Mouse (Mus musculus): ENCODE measurements around the gene Aqp5.

Gene Aqp5

DNA sequence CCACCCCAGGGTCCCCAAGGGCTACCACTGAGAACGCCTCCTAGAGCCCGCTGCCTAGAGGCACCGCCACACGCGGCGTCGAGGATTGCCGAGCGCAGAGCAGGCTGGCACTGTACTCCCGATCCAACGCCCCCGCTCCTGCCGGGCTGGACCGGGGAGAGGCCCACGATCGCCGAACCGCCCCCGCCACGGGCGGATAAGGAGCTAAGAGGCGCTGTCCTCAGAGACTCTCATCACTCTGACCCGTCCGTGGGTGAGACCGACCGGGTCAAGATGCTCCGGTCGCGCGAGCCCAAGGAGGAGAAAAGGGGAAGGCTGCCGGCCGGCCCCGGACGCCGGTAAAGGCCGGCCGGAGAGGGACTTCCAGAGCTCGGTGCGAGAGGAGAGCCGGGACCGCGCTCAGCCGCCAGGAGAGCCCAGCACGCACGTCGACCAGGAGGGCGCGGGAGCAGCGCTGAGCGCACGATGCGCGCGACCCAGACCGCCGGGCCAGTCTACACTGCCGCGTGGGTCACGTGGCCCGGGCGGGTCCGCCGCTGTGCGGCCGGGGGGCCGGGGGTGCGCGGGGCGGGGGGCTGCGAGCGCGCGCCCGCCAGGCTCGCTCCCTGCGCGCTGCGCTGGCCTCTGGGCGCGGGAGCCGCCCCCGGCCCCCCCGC is at the start of gene Aqp5:
Aqp5 (plus strand) TSS at position 354 of the 656 bp plus-strand sequence.
- no peak for DNase-seq (ENCODE audit: low spot score in 2 of 2)

DNA sequence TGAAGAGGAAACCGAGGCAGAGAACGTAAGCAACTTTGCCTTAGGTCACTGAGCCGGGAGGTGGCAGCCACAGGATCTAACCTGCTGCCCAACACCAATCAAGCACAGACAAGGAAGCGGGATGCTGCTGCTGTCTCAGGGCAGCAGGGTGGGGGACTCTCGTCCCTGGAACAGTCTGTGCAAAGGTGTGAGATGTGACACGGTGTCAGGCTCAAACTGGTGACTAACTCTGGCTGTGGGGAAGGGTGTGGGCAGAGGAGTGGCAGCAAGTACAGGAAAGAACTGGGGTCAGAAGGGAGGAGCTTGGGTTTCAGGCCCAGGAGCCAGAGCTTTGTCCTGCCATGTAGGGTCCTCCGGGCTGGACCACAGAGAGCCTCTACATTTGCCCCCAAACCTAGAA is 46.5 kb upstream of the Aqp5 start:
- DNase-seq (ENCODE audit: low spot score in 2 of 2): no peak

- no peak for DNase-seq (ENCODE audit: low spot score in 2 of 2)
Measured at GRCm38 (mm10) chr15:99546596-99546995, 44.0 kb upstream of the Aqp5 start.

- no peak for DNase-seq (ENCODE audit: low spot score in 2 of 2)
Measured at GRCm38 (mm10) chr15:99547732-99548131, 42.9 kb upstream of the Aqp5 start.

DNA sequence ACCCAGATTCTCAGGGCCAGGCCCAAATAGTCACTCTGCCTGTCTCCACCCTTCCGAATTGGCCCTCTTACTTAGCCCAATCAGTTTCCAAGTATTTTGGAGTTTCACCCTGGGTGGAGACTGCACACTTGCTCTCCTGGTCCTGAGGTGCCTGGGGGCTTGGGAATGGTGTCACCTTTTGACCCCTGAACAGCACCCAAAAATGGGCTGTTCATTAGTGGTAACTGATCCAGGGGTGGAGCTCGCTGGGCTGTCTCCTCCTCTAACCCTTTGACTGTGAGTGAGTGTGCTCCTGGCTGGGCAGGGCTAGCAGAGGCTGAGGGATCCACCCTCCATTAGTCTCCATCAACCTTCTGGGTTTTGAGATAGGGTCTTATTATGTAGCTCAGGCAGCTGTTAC is 40.7 kb upstream of the Aqp5 start:
- DNase-seq (ENCODE audit: low spot score in 2 of 2): no peak

DNA sequence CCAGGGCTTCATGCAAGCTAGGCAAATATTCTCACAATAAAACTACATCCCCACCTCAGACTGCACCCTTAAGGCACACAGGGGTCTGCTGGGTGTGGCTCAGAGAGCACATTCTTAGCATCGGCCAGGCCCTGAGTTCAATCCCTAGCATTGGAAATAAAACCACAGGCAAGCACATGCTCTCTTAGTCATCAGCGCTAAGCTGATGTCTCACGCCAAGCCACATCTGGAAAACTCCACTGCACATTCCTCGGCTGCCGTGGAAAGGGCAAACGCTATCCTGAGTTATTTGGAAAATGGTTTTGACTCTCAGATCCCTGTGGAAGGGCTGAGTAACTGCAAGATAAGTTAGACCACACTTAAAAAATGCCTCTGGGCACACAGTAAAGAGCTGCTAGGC is 36.8 kb upstream of the Aqp5 start:
- no peak for DNase-seq (ENCODE audit: low spot score in 2 of 2)

DNA sequence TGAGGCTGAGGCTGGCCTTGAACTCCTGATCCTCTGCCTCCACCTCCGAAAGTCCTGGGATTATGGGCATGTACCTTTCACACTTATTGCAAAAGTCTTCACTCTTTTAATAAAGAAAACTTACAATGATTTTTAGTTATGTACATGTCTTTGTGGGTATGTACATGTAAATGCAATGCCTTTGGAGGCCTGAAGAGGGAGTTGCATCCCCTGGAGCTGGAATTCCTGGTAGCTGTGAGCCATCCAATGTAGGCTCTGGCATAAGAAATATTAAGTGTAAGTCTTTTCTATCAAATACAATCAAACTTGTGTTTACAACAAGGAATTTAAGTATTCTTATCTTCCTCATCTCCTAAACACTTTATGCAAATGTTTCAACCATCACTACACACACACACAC is 31.6 kb upstream of the Aqp5 start:
- no peak for DNase-seq (ENCODE audit: low spot score in 2 of 2)

DNA sequence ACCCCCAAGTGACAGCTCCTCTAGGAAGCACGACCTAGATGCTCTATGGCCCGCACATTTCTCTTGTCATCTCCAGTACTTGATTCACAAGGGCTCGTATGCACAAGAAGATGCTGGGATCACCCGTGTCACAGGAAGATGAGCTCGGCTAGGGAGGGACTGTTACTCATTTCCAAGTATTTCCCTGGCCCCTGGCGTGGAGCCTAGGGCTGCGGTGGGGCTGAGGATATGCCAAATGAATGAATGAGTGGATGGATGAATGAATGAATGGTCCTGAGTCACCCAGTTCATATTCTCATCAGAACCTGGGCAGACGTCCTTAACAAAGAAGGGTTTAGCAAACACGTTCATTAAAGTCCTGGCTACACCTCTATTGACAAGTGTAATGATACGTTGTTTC is 30.3 kb upstream of the Aqp5 start:
- no peak for DNase-seq (ENCODE audit: low spot score in 2 of 2)

- DNase-seq (ENCODE audit: low spot score in 2 of 2): no peak
Measured at GRCm38 (mm10) chr15:99567371-99567770, 23.2 kb upstream of the Aqp5 start.

GRCm38 (mm10) chr15:99568682-99569081 is 21.9 kb upstream of the Aqp5 start:
- DNase-seq (ENCODE audit: low spot score in 2 of 2): no peak

DNA sequence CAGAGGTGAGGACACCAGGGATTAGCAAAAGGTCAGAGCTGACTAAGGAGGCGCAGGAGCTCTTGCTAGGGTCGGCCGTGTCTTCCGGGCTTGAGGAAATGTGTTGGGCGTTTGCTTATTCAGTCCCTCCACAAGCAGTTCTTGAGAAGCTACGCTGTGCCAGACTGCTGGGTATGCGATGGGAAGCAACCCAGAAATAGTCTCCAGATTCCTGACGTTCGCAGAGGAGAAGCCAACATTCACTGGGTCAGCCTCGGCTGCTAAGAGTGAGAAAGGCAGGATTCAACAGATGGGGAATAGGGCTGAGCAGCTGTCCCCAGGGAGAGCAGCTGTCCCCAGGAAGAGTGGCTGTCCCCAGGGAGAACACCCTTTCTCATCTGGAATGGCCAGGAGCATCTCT is 21.5 kb upstream of the Aqp5 start:
- peak; percentile 21 to 35 for DNase-seq (ENCODE audit: low spot score in 2 of 2)

DNA sequence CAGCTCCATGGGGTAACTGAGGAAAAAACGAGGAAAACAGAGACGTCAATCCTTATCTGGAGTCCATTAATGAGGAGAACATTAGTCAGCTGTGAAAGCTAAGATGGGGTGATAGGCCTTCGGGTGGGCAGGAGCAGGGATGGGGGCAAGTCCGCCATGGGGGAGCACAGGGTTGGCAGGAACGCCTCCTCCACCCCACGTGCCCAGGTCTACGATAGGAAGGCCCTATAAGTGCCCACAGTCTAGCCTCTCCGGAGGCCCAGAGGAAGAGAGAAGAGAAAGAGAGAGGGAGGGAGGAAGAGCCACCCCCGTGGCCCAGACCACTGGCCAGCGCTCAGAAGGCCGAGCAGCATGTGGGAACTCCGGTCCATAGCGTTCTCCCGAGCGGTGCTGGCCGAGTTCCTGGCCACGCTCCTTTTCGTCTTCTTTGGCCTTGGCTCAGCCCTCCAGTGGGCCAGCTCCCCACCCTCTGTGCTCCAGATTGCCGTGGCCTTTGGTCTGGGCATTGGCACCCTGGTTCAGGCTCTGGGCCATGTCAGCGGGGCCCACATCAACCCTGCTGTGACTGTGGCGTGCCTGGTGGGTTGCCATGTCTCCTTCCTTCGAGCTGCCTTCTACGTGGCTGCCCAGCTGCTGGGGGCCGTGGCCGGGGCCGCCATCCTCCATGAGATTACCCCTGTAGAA is 11.6 kb upstream of the Aqp5 start, which contains the start of gene Aqp2:
Aqp2 (plus strand) TSS at position 254 of the 684 bp plus-strand sequence.
- DNase-seq (ENCODE audit: low spot score in 2 of 2): no peak

GRCm38 (mm10) chr15:99583463-99584344 is 6.9 kb upstream of the Aqp5 start:
- DNase-seq (ENCODE audit: low spot score in 2 of 2): no peak

- DNase-seq (ENCODE audit: low spot score in 2 of 2): no peak
Measured at GRCm38 (mm10) chr15:99584407-99585202, 6.0 kb upstream of the Aqp5 start.

GRCm38 (mm10) chr15:99585741-99586140 is 4.8 kb upstream of the Aqp5 start:
- no peak for DNase-seq (ENCODE audit: low spot score in 2 of 2)

DNA sequence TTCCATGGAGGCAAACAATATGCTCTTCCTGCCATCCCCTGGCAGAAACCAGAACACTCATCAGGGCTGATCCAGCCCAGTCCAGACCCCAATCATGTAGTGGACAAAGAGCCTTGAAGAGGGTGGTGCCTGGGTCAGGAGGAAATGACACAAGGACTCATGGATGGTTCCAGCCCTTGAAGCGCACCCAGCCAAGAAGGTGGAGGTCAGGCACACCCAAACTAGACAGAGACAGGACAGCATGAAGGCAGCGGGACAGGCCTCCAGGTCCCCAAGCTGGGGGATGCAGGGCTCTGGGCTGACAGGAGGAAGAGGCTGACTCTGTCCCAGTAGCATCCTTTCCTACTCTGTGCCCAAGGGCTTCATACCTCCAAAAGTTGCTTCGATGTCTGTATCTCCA is 4.1 kb upstream of the Aqp5 start:
- no peak for DNase-seq (ENCODE audit: low spot score in 2 of 2)

DNA sequence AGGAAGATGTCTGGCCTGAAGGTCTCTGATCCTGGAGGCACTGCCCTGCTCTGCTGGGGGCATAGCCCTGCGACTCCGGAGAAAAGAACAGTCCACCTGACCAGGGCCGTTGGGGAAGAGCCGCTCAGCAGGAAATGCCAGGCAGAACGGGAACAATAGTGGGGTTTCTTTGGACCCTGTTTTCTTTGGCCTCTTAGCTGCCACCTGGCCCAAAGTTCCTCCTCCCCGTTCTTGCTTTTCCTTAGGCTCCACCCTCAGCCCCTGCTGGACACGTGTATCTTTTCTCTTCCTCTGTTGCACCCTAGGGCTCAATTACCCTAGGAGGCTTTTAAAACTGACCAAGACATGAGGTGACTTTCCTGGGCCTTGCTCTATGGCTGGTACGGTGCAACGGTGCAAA is 1.3 kb upstream of the Aqp5 start:
- no peak for DNase-seq (ENCODE audit: low spot score in 2 of 2)

DNA sequence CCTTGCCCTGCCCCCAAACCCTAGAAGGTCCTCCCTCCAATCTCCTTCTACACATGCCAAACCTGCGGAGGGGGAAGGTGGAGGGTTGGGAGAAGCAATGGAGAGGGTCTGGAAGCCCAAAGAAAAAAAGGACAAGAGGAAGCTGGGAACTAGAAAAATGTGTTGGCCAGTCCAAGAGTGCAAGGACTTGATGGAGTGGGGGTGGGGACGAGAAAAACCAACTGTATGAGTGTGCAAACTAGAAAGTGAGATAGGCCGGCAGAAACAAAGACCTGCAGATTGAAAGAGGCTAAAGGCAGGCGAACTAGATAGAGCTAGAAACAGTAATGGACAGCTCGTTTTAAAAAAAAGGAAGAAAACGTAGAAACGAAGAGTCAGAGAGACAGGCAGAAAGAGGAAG is 878 bp upstream of the Aqp5 start:
- DNase-seq (ENCODE audit: low spot score in 2 of 2): no peak

DNA sequence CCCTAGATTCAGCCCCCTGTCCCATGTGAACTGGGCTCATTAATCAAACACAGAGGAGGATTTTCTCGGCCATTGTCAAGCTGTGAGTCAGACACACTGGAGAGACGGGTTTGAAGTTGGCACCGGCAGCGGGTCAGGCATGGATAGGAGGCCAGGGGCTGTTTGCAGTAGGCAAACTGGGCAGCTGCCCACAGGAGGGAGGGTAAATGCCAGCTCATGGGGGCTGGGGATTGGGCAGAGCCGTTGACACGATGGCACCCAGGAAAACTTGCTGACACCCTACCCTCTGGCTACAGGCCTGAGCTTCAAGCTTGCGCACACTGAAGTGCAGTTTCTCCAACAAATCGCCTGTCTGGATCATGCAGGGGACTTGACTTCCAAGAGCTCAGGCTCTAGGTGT is 1.6 kb downstream of the Aqp5 start:
- no peak for DNase-seq (ENCODE audit: low spot score in 2 of 2)

- DNase-seq (ENCODE audit: low spot score in 2 of 2): no peak
Measured at GRCm38 (mm10) chr15:99592877-99593276, 2.3 kb downstream of the Aqp5 start.

GRCm38 (mm10) chr15:99594951-99595350 is 4.4 kb downstream of the Aqp5 start:
- no peak for DNase-seq (ENCODE audit: low spot score in 2 of 2)
